Mouse (Mus musculus): ENCODE measurements around the gene Pex1. TPM values are rescaled to one million over a fixed set of nuclear protein-coding genes. Genes with fewer than 3 reads are reported as not detected.
"Not testable (repeated sequence)": the region's sequence is repeated elsewhere in the genome, so short reads cannot be mapped to it uniquely, and the experiment has no call there.

Pex1 gene
- total RNA-seq (2021) = 10 to 100 TPM; 22.9 to 24.7 TPM

DNA sequence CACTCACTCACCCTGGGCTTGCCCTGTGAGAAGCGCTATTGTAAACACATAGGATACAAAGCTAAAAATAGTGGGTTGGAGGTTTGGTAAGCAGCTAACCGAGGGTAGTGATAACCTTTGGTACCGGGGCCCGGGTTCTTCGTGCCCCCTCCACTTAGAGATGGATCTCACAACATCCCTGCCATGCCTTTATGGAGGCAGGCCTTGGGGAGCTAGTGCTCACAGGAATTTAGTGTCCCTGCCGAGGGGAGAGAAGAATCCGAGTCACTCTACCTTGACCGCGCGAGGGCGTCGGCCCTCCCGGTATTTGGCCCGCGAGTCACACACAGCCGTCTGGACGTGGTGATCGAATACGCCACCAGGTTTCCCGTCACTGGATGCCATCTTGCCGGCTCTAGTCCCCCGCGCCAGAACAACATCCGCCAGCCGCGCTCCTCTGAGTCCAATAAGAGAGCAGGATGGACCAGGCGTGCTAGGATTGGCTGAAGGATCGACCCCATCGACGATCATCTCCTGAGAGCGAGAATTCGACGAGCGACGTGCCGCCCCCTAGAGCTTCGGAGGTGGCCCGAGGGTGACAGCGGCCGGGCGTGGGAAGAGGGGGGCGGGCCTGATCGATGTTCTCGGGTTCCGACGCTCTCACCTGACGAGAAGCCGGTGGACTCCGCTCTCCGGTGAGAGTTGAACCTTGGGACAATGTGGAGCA lies at the start of gene Pex1:
Gene Pex1, plus strand, starts transcription at position 374 of the 706 bp plus-strand sequence.
- peak; percentile 80 to 86 for DNase-seq (ENCODE audit: extremely low spot score in 1 of 2, low spot score in 1 of 2)

DNA sequence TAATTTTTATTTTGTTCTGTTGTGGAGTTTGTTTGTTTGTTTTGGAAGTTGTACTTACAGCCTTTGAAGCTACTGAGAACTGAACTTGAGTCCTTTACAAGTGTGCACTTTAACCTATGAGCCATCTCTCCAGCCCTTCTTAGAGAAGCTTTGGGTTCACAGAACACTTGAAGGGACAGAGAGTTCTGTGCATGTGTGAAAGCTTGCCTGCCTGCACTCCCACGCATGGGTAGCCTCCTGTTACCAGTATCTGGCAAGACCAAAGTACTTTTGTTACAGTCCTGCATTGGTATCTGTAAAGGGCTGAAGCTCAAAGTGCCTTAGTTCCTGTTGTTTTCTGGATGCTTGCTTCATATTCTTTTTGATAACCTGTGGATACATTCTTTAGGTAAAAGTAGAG lies 49.6 kb upstream of the Pex1 start:
- no peak for DNase-seq (ENCODE audit: extremely low spot score in 1 of 2, low spot score in 1 of 2)

DNA sequence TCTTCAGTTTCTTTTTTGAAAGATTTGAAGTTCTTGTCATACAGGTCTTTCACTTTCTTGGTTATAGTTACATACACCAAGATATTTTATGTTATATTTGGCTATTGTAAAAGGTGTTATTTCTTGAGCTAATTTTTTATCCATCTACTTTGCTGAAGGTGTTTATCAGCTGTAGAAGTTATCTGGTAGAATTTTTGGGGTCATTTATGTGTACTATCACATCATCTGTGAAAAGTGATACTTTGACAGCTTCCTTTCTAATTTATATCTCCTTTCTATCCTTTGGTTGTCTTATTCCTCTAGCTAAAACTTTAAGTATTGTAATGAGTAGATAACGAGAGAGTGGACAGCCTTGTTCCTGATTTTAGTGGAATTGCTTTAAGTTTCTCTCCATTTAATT lies 44.4 kb upstream of the Pex1 start:
- no peak for DNase-seq (ENCODE audit: extremely low spot score in 1 of 2, low spot score in 1 of 2)

DNA sequence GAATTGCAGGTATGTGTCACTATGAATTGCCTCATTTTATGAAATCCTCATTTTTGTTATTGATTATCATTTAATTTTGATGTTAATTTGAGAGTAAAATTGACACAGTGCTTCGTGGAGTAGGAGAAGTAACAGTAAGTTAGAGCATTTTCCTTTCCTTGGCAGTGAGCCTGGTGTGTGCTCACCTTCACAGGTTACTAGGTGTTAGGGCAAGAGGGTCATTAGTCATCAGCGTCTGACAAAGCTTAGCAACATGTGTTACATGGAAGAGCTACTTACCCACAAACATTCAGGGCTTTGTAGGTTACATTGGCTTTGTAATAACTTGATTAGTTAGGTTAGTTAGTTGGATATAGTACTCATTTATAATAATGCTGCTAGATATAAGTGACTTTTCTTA lies 41.7 kb upstream of the Pex1 start:
- no peak for DNase-seq (ENCODE audit: extremely low spot score in 1 of 2, low spot score in 1 of 2)

DNA sequence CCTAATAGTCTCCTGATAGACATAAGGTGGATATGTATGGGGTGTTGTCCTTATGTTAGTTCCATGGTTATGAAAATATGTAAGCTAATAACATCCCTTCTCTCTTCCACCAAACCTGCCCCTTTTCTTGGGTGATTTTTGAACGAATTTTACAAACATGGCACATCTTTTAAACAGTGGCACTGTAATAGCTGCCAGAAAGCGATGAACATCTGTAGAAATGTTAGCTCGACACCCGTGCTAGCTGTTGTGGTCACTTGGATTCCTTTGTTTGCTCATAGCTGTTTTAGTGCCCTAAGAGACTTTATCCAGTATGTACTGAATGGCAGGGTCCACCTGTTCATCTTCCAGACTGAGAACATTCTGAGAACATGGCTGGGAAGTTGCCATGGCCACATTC lies 24.6 kb upstream of the Pex1 start, which contains the start of gene 1700109H08Rik:
Gene 1700109H08Rik, plus strand, starts transcription at position 301 of the 400 bp plus-strand sequence.
- no peak for DNase-seq (ENCODE audit: extremely low spot score in 1 of 2, low spot score in 1 of 2)

DNA sequence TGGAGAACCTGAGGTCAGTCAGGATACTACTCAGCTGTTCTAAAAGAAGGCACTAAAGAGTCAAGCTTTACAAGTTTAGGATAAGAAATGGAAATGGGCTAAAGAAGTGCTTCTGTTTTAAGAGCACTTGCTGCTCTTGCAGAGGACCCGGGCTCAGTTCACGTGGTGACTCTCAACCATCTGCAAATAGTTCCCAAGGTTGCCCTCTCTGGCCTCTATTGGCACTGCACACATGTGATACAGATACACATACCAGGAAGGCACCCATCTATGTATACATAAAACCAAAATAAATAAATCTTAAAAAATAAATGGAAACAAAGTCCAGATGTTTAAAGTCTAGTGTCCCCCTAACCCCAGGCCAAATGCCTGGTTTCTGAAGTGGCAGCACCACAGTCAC lies 21.0 kb upstream of the Pex1 start:
- DNase-seq (ENCODE audit: extremely low spot score in 1 of 2, low spot score in 1 of 2) = no peak

DNA sequence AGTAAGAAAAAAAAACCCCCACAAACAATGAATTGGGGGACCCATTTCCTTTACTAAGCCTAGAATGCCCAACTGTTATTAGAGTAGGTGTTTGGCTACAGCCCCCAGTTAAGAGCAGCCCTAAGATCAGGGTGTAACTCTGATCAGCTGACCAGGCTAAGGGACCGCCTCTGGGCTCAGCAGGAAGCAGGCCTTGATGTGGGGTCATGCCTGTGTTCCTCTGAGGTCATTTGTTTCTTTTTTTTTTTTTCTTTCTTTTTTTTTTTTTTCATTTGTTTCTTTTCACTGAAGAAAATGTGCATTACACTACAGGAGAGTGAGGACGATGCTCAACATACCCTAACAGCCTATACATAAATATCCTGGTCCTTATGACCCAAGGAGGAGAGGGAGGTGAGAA lies 17.9 kb upstream of the Pex1 start:
- no peak for DNase-seq (ENCODE audit: extremely low spot score in 1 of 2, low spot score in 1 of 2)

DNA sequence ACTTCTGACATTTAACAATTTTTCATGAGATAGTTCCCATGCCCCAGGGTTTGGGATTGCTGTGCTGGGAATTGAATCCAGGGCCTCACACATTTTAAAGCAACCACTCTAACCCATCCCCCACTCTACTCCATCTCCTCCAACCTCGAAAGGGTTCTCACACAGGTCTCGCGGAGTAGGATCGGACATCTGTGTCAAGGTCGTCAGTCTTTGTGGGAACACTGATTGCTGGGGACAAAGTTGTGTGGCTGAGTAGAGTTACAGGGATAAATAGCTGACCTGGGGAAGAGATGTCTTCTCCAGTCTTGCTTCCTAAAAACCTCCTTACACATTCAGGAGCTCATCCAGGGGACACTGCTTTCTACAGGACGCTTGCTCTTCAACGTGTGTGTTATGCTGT lies 16.8 kb upstream of the Pex1 start:
- no peak for DNase-seq (ENCODE audit: extremely low spot score in 1 of 2, low spot score in 1 of 2)

DNA sequence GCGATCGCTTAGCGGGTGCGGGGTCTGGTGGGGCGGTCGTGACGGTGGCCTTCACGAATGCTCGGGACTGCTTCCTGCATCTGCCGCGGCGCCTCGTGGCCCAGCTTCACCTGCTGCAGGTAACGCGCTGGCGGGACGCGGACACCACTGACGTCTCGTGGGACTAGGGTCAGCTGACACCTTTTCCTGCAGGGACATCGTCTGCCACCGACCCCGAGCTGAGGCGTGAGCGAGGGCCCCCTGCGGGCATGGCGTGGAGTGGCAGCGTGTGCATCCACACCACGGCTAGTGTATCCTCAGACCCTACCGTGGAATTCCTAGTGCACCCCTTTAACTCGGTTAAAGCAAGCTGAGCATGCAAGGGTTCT lies 517 bp downstream of the Pex1 start, which contains the start of gene Rbm48:
Gene Rbm48, minus strand, starts transcription at position 187 of the 368 bp plus-strand sequence.
- DNase-seq (ENCODE audit: extremely low spot score in 1 of 2, low spot score in 1 of 2) = peak; percentile 73 to 76

DNA sequence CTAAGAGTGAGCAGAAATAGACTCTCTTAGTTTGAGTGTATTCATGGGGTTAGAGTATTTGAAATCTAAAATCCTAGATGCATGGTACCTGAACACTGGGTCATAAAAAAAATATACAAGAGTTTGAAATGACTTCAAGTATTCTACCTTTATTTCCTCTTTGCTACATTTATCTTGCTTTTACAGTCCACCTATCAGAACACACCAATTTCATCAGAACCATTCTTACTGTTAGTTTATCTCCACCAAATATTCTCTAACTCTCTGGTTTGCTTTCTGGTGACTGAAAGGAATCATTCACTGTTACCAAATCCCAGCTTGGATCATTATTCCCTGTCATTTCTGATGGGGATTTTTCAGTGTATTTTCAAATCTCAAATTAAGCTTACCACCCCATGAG lies 1.3 kb downstream of the Pex1 start:
- no peak for DNase-seq (ENCODE audit: extremely low spot score in 1 of 2, low spot score in 1 of 2)

DNA sequence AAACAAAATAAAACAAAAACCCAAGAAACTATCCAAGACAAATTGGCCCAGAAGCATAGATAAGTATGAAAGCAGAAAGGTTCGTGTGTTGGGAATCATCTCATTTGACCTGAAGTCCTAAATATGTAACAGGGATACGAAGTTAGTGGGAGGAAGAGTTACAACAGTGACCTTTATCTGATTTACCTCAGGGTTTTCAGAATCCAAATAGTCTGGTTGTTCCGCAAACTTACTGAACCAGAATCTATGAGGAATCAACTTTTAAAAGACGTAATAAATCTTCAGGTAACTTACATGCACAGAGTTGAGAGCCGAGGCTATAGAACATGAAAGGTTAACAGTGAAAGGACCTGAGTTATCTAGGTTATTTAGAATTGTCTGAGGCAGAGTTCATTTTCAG lies 2.9 kb downstream of the Pex1 start:
- DNase-seq (ENCODE audit: extremely low spot score in 1 of 2, low spot score in 1 of 2) = no peak

DNA sequence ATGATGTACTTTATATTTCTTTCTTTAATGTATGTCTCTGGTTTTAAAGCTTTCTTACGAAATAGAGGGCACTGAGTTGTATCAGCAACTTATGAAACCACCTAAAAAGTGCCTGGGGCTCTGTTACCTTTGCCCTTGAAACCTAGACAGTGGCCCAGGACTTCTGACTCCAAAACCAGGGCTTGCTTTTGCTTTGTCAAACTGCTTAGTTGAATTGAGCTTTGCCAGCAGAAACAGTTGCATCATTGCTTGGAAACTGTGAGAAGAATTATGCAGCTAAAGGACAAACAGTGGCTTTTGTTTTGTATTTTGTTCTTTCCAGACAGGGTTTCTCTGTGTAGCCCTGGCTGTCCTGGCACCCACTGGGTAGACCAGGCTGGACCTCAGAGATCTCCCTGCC lies 4.4 kb downstream of the Pex1 start:
- no peak for DNase-seq (ENCODE audit: extremely low spot score in 1 of 2, low spot score in 1 of 2)

DNA sequence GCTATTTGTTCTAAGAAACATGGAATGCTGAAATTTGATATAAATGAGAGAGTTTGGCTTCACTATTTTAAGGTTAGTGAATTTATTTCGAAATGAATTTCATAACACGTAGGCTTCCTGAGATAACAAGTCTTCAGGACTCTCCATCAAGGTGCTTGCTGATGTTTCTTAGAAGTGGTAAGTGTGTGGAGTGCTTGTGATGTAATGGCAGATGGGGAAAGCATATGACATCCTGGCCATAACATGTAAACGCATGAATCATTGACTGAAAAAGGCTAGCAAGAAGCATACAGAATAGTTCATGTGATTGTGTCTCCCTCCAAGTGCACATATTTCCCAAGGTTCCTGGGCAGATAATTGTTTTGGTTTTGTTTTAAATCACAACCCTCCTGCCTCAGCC lies 4.9 kb downstream of the Pex1 start:
- DNase-seq (ENCODE audit: extremely low spot score in 1 of 2, low spot score in 1 of 2) = no peak

DNA sequence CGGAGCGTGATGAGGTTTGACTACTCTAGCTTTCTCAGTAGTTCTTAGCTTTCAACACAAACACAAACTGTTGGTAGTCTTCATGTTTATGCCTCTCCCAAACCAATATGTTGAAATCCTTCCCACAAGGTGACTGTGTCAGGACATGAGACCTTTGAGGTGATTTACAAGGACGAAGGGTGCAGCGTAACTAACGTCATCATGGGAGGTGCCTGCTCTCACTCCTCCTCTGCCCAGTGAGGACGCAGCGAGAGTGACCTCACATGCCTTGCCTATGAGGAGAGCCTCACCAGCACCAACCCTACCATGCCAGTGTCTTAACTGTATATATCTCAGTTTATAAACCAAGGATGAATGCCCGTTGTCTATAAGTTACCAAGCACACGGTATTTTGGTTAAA lies 11.2 kb downstream of the Pex1 start:
- DNase-seq (ENCODE audit: extremely low spot score in 1 of 2, low spot score in 1 of 2) = no peak

DNA sequence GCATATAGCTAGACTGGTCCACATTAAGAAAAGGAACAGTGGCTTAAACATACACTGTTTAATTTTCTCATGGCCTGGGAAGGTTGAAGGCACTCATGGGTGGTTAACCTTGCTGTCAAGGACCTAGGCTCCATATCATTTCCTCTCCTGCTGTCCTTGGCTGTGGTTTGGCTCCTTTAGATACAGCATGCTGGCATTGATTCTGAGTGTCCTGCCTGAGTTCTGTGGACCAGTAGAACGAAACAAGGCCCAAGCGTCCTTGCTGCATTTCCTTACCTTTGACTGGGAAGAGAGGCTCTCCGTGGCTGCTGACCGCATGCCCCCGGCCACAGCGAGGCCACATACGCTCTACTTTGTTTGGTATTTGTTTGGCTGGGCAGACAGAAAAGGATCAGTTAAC lies 13.4 kb downstream of the Pex1 start:
- DNase-seq (ENCODE audit: extremely low spot score in 1 of 2, low spot score in 1 of 2) = no peak

DNA sequence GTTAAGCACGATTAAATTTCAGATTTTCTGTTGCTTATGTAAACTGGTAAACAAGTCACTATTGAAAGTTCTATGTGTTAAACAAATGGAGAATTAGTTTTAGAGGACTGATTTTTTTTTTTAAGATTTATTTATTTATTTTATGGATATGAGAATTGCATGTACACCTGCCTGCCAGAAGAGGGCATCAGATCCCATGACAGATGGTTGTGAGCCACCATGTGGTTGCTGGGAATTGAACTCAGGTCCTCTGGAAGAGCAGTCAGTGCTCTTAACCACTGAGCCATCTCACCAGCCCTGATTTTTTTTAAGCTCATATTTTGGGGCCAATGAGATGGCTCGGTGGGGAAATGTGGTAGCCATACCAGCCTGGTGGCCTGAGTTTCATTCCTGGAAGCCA lies 16.0 kb downstream of the Pex1 start:
- not testable (repeated sequence) for DNase-seq (ENCODE audit: extremely low spot score in 1 of 2, low spot score in 1 of 2)

DNA sequence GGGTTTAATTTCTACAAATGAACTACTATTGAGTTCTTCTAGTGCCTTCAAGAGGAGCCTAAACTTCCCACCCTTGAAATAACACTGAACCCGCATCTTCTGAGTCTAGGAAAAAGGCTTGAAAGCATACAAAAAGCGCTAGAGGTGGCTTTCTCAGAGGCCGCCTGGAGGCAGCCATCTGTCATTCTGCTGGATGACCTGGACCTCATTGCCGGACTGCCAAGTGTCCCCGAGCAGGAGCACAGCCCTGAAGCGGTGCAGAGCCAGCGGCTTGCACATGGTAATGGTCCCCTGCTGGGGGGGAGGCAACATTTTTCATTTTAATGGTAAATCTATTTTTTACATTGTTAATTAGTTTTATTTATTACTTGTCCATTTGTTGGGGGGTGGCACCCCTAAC lies 24.6 kb downstream of the Pex1 start:
- DNase-seq (ENCODE audit: extremely low spot score in 1 of 2, low spot score in 1 of 2) = no peak

DNA sequence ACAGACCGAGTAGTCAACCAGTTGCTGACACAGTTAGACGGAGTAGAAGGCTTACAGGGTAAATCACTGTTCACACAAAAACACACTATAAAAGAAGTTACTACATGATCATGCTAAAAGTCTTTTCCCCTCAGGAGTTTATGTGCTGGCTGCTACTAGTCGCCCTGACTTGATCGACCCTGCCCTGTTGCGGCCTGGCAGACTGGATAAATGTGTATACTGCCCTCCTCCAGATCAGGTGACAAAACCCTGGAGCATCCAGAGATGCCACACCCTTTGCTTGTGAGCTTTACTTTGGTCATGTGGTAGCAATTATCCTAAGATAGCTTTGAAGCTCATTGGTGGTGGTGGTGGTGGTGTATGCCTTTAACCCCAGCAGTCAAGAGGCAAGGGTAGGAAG lies 34.2 kb downstream of the Pex1 start:
- no peak for DNase-seq (ENCODE audit: extremely low spot score in 1 of 2, low spot score in 1 of 2)

DNA sequence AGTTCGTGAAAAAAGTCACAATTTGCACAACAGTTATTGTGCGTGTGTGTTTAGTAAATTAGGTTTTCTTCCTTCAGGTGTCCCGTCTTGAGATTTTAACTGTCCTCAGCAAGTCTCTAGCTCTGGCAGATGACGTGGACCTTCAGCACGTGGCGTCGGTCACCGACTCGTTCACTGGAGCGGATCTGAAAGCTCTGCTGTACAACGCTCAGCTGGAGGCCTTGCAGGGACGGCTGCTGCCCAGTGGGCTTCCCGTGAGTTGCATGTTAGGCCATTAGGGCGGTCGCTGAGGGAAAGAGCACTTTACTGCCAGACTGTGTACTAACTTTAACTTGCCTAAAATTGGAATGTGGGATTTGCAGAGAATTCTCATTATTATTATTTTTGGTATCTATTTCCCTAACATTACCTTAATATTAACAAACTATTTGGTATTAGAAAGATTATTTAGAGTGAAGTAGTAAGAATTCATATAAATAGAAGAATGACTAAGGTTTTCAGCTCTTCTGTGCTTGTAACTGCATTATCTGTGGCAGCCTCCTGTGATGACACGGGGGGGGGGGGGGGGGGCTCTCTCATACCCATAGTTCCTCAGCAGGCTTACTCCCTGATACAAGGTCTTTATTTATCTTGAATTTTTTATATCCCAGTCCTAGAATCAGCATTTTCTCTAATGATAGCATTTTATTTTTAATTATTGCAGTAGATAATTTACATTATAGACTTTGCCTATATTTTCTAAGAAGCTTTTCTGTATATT lies 35.8 kb downstream of the Pex1 start:
- DNase-seq (ENCODE audit: extremely low spot score in 1 of 2, low spot score in 1 of 2) = no peak

DNA sequence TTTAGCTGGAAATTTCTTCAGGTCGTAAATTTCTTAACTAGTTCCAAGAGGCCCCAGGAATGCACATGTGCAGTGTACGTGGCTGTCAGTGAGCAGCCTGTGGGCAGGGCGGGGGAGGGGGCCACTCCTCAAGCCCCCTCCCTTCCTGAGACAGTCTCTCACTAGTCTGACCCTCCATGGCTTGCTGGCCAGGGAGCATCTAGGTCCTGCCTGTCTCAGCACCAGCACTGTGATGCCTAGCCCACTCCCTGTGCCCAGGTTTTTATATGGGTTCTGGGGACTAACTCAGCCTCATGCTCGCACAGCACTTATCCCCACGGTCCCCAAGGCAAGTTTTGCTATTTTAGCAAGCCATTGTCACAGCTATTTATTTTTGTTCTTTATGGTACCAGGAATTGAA lies 36.4 kb downstream of the Pex1 start:
- DNase-seq (ENCODE audit: extremely low spot score in 1 of 2, low spot score in 1 of 2) = no peak

DNA sequence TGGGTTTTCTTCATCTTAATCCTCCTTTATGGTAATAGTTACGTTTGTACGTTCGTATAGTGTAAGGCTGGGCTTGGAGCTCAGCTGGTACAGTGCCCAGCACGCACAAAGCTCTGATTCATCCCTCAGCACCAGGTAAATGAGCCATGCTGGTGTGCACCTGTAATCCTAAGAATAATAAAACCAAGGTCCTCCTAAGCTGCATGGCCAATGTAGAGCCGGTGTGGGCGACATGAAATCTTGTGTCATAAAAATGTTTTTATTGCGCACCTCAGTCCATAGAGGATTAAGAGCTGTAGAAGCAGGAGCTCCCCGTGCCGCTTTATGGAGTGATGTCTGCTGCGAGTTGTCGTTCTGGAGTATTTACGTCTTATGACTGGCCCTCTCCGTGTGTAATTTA lies 37.4 kb downstream of the Pex1 start:
- no peak for DNase-seq (ENCODE audit: extremely low spot score in 1 of 2, low spot score in 1 of 2)

DNA sequence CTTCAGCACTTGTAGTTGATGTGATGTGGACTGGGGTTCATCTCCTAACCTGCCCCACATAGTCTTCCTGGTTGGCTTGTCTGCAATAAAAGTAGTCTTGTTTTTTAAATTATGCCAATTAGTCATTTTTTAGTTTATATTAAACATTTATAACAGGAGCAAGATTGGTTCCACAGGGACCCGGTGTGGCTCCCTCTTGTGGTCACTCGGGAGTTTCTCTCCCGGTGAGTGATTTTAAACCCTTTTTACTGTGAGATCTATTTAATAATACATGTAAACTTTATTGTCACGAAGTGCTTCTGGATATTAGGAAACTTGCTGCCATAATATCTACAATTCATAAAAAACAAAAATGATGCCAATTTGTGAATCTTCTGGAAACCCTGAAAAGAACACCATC lies 38.1 kb downstream of the Pex1 start:
- no peak for DNase-seq (ENCODE audit: extremely low spot score in 1 of 2, low spot score in 1 of 2)

Data from layer of hippocampus, postnatal 25 days (tissue).